9 mouse cellular contexts compared by ENCODE assay signal in the genomic region with DNA sequence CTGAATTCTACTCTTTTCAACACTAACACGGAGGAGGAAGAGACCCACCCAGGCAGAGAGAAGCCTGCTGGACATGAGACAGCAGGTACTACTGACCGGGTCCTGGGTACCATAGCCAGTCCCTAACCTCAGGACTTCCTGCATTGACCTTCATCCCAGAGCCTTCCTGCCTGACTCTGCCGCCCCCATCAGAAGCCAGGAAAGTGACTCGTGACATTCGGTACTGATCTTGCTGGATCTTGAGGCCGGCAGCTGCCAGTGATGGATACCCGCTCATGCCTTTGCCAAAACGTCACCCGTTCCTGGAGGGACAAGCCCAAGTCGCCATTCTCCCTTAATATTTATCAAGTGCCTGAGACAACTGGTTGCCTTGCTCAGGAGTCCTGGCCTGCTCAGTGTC. TPM values are rescaled to one million over a fixed set of nuclear protein-coding genes. Genes with fewer than 3 reads are reported as not detected.
DNase-seq lines count a peak whose midpoint lies in the region; ATAC-seq and TF ChIP-seq lines count a peak whose summit lies in the region.
"Had no signal": no experiment of that assay in that cellular context is flagged by ENCODE, and none has a peak within 500 bp of the region (broad histone marks: within the 10 kb centered on the region; RNA-seq: fewer than 3 reads in every experiment).

No protein-coding gene starts in this region.

- H3K27me3 ChIP-seq in heart, embryonic 11.5 days (ENCODE audit: control insufficient read depth, insufficient read depth, low read length): no peaks in the 10 kb centered on the region
- H3K27me3 ChIP-seq in liver, embryonic 11.5 days (replicated peaks; ENCODE audit: control insufficient read depth, insufficient read depth, low read length): no peaks in the 10 kb centered on the region
- no peaks in the 10 kb centered on the region for H3K27me3 ChIP-seq in liver, postnatal 0 days (ENCODE audit: insufficient read depth, low read length)
- H3K27me3 ChIP-seq in heart, embryonic 15.5 days: no peaks in the 10 kb centered on the region

- no peaks in the 10 kb centered on the region for H3K9me3 ChIP-seq in heart, embryonic 11.5 days (replicated peaks; ENCODE audit: control insufficient read depth, low read length)
- H3K9me3 ChIP-seq in liver, embryonic 11.5 days (ENCODE audit: control insufficient read depth, low read length): no peaks in the 10 kb centered on the region
- no peaks in the 10 kb centered on the region for H3K9me3 ChIP-seq in liver, postnatal 0 days (ENCODE audit: low read length)
- H3K9me3 ChIP-seq in heart, embryonic 15.5 days (replicated peaks): no peaks in the 10 kb centered on the region

- no peak overlapping the region for H3K9ac ChIP-seq in heart, embryonic 11.5 days (ENCODE audit: low read depth, low read length)
- no peak overlapping the region for H3K9ac ChIP-seq in liver, embryonic 11.5 days (ENCODE audit: low read depth, low read length)
- H3K9ac ChIP-seq in liver, postnatal 0 days (replicated peaks): no peak overlapping the region
- H3K9ac ChIP-seq in heart, embryonic 15.5 days: no peak overlapping the region

- DNase-seq in heart, adult 8-10 months (ENCODE audit: low spot score): no peak
- DNase-seq in liver, embryonic 11.5 days (ENCODE audit: low spot score): no peak
- no peak for DNase-seq in liver, postnatal 0 days
- DNase-seq in cerebellum, adult 9-11 months: peak; percentile 78
- DNase-seq in thymus, postnatal 10 days (ENCODE audit: low spot score in 2 of 2): no peak
- no peak for DNase-seq in ovary, adult 18-20 months (ENCODE audit: low spot score)
- DNase-seq: thymus, postnatal 36 days had no signal

- no peak overlapping the region for H3K4me2 ChIP-seq in heart, embryonic 11.5 days
- no peak overlapping the region for H3K4me2 ChIP-seq in liver, embryonic 11.5 days
- no peak overlapping the region for H3K4me2 ChIP-seq in liver, postnatal 0 days (ENCODE audit: low read depth, low read length)
- peak overlapping the region; percentile 38; the same call in 1 of the 2 replicates for H3K4me2 ChIP-seq in heart, embryonic 15.5 days

- H3K27ac ChIP-seq in heart, embryonic 11.5 days (ENCODE audit: low read depth, low read length): peak overlapping the region; percentile 64
- peak overlapping the region; percentile 61; the same call in 1 of the 2 replicates for H3K27ac ChIP-seq in liver, embryonic 11.5 days (ENCODE audit: low read depth, low read length)
- H3K27ac ChIP-seq in liver, postnatal 0 days (ENCODE audit: low read depth): no peak overlapping the region
- H3K27ac ChIP-seq in heart, embryonic 15.5 days: peak overlapping the region; percentile 87

- TF ChIP-seq EP300 in liver, postnatal 0 days (IDR thresholded peaks at IDR 0.05; ENCODE audit: low read depth): no peak

- peaks cover 31% of the 10 kb centered on the region for H3K4me1 ChIP-seq in heart, embryonic 11.5 days (ENCODE audit: control insufficient read depth, insufficient read depth, low read length)
- peaks cover 6% of the 10 kb centered on the region for H3K4me1 ChIP-seq in liver, embryonic 11.5 days (replicated peaks; ENCODE audit: control insufficient read depth, insufficient read depth, low read length)
- peaks cover 3% of the 10 kb centered on the region; the same call in 1 of the 2 replicates for H3K4me1 ChIP-seq in liver, postnatal 0 days (ENCODE audit: insufficient read depth)
- H3K4me1 ChIP-seq in heart, embryonic 15.5 days (replicated peaks): peaks cover 44% of the 10 kb centered on the region

- TF ChIP-seq CTCF in liver, postnatal 0 days (IDR thresholded peaks at IDR 0.05; ENCODE audit: low read depth): no peak

- WGBS in heart, embryonic 11.5 days (ENCODE audit: insufficient replicate concordance): 75% methylated on average over 10 of the region's 10 CpGs
- 85% methylated on average over 10 of the region's 10 CpGs for WGBS in liver, embryonic 11.5 days
- WGBS in liver, postnatal 0 days (ENCODE audit: insufficient replicate concordance): 83% methylated on average over 10 of the region's 10 CpGs
- 59% methylated on average over 10 of the region's 10 CpGs for WGBS in heart, embryonic 15.5 days

- peaks cover 35% of the 10 kb centered on the region for H3K36me3 ChIP-seq in heart, embryonic 11.5 days (ENCODE audit: control insufficient read depth, insufficient read depth, low read length)
- peaks cover 52% of the 10 kb centered on the region for H3K36me3 ChIP-seq in liver, embryonic 11.5 days (ENCODE audit: control insufficient read depth, insufficient read depth, low read length)
- peaks cover 58% of the 10 kb centered on the region for H3K36me3 ChIP-seq in liver, postnatal 0 days (replicated peaks; ENCODE audit: insufficient read depth, low read length)
- H3K36me3 ChIP-seq in heart, embryonic 15.5 days: peaks cover 37% of the 10 kb centered on the region

- no peak for ATAC-seq in heart, embryonic 11.5 days (replicated peaks; ENCODE audit: insufficient number of reproducible peaks, low FRiP score, low TSS enrichment)
- ATAC-seq in liver, embryonic 11.5 days (replicated peaks; ENCODE audit: low FRiP score): no peak
- no peak for ATAC-seq in liver, postnatal 0 days
- no peak for ATAC-seq in heart, embryonic 15.5 days (replicated peaks; ENCODE audit: insufficient number of reproducible peaks, insufficient read depth, low FRiP score, low read depth)

- H3K4me3 ChIP-seq in heart, embryonic 11.5 days (ENCODE audit: low read depth, low read length): no peak overlapping the region
- no peak overlapping the region for H3K4me3 ChIP-seq in liver, embryonic 11.5 days (ENCODE audit: low read depth, low read length)
- no peak overlapping the region for H3K4me3 ChIP-seq in liver, postnatal 0 days (ENCODE audit: low read depth, low read length)
- no peak overlapping the region for H3K4me3 ChIP-seq in heart, embryonic 15.5 days

RNA-seq across cellular contexts. Expression of a gene that starts 11.6 kb away (rescaled TPM):
- 90.5 and 103 TPM in 2 replicates for polyA plus RNA-seq in heart, embryonic 11.5 days (2014; fragmentation: Nextera tagmentation; extraction: Ambion mirVana)
- 1 to 10 TPM; 5.6 to 8.6 (median 7.7) TPM for total RNA-seq in heart, adult 8-10 months (2022)
- 151 and 170 TPM in 2 replicates for polyA plus RNA-seq in liver, embryonic 11.5 days (2014; fragmentation: Nextera tagmentation; extraction: Ambion mirVana)
- polyA plus RNA-seq in liver, postnatal 0 days (2015; fragmentation: Nextera tagmentation; extraction: Ambion mirVana): 38.4 and 41.4 TPM in 2 replicates
- 69.6 and 88.1 TPM in 2 replicates for polyA plus RNA-seq in heart, embryonic 15.5 days (2015; fragmentation: Nextera tagmentation; extraction: Ambion mirVana)

RNA-seq across cellular contexts. Expression of a gene that starts 25.2 kb away (rescaled TPM):
- polyA plus RNA-seq in heart, embryonic 11.5 days (2014; fragmentation: Nextera tagmentation; extraction: Ambion mirVana): 11.1 and 16.0 TPM in 2 replicates
- total RNA-seq in heart, adult 8-10 months (2022): 1 to 10 TPM; 2.3 to 3.8 (median 3.0) TPM
- polyA plus RNA-seq in liver, embryonic 11.5 days (2014; fragmentation: Nextera tagmentation; extraction: Ambion mirVana): 18.8 and 23.9 TPM in 2 replicates
- 13.2 and 13.3 TPM in 2 replicates for polyA plus RNA-seq in liver, postnatal 0 days (2015; fragmentation: Nextera tagmentation; extraction: Ambion mirVana)
- polyA plus RNA-seq in heart, embryonic 15.5 days (2015; fragmentation: Nextera tagmentation; extraction: Ambion mirVana): 12.9 and 25.0 TPM in 2 replicates

RNA-seq across cellular contexts. Expression of a gene that starts 50.1 kb away (rescaled TPM):
- polyA plus RNA-seq in heart, embryonic 11.5 days (2014; fragmentation: Nextera tagmentation; extraction: Ambion mirVana): 8.9 and 9.0 TPM in 2 replicates
- total RNA-seq in heart, adult 8-10 months (2022): 10 to 100 TPM; 64.2 to 67.2 (median 65.6) TPM
- polyA plus RNA-seq in liver, embryonic 11.5 days (2014; fragmentation: Nextera tagmentation; extraction: Ambion mirVana): 4.7 and 6.7 TPM in 2 replicates
- polyA plus RNA-seq in liver, postnatal 0 days (2015; fragmentation: Nextera tagmentation; extraction: Ambion mirVana): 2.8 and 3.7 TPM in 2 replicates
- polyA plus RNA-seq in heart, embryonic 15.5 days (2015; fragmentation: Nextera tagmentation; extraction: Ambion mirVana): 20.0 and 26.3 TPM in 2 replicates
